Comparison of ENCODE assay signal across 23 mouse cellular contexts in the genomic region with DNA sequence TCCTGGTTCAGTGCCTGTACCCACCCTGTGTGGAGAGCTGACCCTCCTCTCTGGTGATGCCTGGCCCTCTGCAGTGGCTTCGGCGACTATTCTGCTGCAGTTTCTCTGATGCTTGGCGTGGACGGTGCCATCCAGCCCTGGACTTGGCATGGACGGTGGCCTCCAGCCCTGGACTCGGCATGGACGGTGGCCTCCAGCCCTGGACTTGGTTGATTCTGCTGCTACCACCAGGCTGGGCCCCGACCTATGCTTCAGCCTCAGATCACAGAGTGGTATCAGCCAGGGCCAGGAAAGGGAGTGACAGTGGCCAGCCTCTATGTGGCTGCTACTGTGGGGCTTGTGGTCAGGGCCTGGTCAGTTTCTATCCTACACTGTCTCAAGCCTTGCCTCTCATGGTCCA. TPM values are rescaled to one million over a fixed set of nuclear protein-coding genes. Genes with fewer than 3 reads are reported as not detected.
DNase-seq lines count a peak whose midpoint lies in the region; ATAC-seq lines count a peak whose summit lies in the region.
"Had no signal": no experiment of that assay in that cellular context is flagged by ENCODE, and none has a peak within 500 bp of the region (broad histone marks: within the 10 kb centered on the region; RNA-seq: fewer than 3 reads in every experiment).

No protein-coding gene starts in this region.

- peak overlapping the region; percentile 92; the same call in 1 of the 2 replicates for H3K27ac ChIP-seq in heart, embryonic 13.5 days (replicated peaks)
- peak overlapping the region; percentile 19; the same call in 1 of the 2 replicates for H3K27ac ChIP-seq in midbrain, embryonic 10.5 days (replicated peaks)
- no peak overlapping the region for H3K27ac ChIP-seq in midbrain, embryonic 11.5 days (ENCODE audit: low read depth, low read length)

- H3K27me3 ChIP-seq in heart, embryonic 13.5 days (replicated peaks) = no peaks in the 10 kb centered on the region
- H3K27me3 ChIP-seq in midbrain, embryonic 10.5 days (ENCODE audit: low read depth, poor library complexity, severe bottlenecking) = no peaks in the 10 kb centered on the region
- no peaks in the 10 kb centered on the region for H3K27me3 ChIP-seq in midbrain, embryonic 11.5 days (ENCODE audit: control insufficient read depth, insufficient read depth, low read length)

- no peak overlapping the region for H3K4me2 ChIP-seq in heart, embryonic 13.5 days
- H3K4me2 ChIP-seq in midbrain, embryonic 11.5 days = no peak overlapping the region
- H3K4me2 ChIP-seq: liver, embryonic 11.5 days had no signal

- peak; percentile 76 for DNase-seq in cerebellum, adult 11-12 months
- no peak for DNase-seq in heart, postnatal 14 days
- DNase-seq in midbrain, embryonic 10.5 days (ENCODE audit: low spot score) = no peak
- DNase-seq in midbrain, embryonic 11.5 days (ENCODE audit: low spot score, missing footprints) = no peak
- no peak for DNase-seq in right cerebral cortex, postnatal 25 days
- no peak for DNase-seq in left cerebral cortex, postnatal 10 days (ENCODE audit: extremely low spot score in 1 of 2, low spot score in 2 of 2)
- DNase-seq: kidney, adult 2 months; kidney, postnatal 36 days; lung, adult 2 months; midbrain, embryonic 14.5 days; retina, postnatal 1 day; thymus, postnatal 4 days had no signal

- no peak overlapping the region for H3K4me3 ChIP-seq in heart, embryonic 13.5 days
- no peak overlapping the region for H3K4me3 ChIP-seq in midbrain, embryonic 10.5 days
- H3K4me3 ChIP-seq in midbrain, embryonic 11.5 days (ENCODE audit: low read depth, low read length) = no peak overlapping the region
- H3K4me3 ChIP-seq: erythroblast, embryonic 14.5 days; hindbrain, embryonic 10.5 days; myocyte had no signal

- 79% methylated on average over 8 of the region's 8 CpGs for WGBS in heart, embryonic 13.5 days
- WGBS in midbrain, embryonic 10.5 days = 91% methylated on average over 8 of the region's 8 CpGs
- 95% methylated on average over 8 of the region's 8 CpGs for WGBS in midbrain, embryonic 11.5 days

- peaks cover 32% of the 10 kb centered on the region for H3K36me3 ChIP-seq in heart, embryonic 13.5 days
- peaks cover 41% of the 10 kb centered on the region for H3K36me3 ChIP-seq in midbrain, embryonic 10.5 days
- no peaks in the 10 kb centered on the region for H3K36me3 ChIP-seq in midbrain, embryonic 11.5 days (ENCODE audit: control insufficient read depth, insufficient read depth, low read length)

- H3K9ac ChIP-seq in heart, embryonic 13.5 days = peak overlapping the region; percentile 26
- no peak overlapping the region for H3K9ac ChIP-seq in midbrain, embryonic 11.5 days (ENCODE audit: low read length)

- no peaks in the 10 kb centered on the region for H3K9me3 ChIP-seq in heart, embryonic 13.5 days
- H3K9me3 ChIP-seq in midbrain, embryonic 10.5 days (replicated peaks) = no peaks in the 10 kb centered on the region
- H3K9me3 ChIP-seq in midbrain, embryonic 11.5 days (ENCODE audit: control insufficient read depth, low read length) = no peaks in the 10 kb centered on the region
- H3K9me3 ChIP-seq: hindbrain, embryonic 10.5 days had no signal

- peaks cover 77% of the 10 kb centered on the region for H3K4me1 ChIP-seq in heart, embryonic 13.5 days
- H3K4me1 ChIP-seq in midbrain, embryonic 10.5 days = peaks cover 4% of the 10 kb centered on the region; the same call in 1 of the 2 replicates
- no peaks in the 10 kb centered on the region for H3K4me1 ChIP-seq in midbrain, embryonic 11.5 days (ENCODE audit: control insufficient read depth, insufficient read depth, low read length)

- ATAC-seq in cerebellum, adult (ENCODE audit: insufficient number of reproducible peaks, low FRiP score, low TSS enrichment) = no peak
- ATAC-seq in heart, embryonic 13.5 days (ENCODE audit: extremely low read depth, insufficient number of reproducible peaks, low FRiP score, low TSS enrichment) = no peak
- no peak for ATAC-seq in midbrain, embryonic 11.5 days (ENCODE audit: low FRiP score)
- ATAC-seq: forebrain, embryonic 16.5 days had no signal

- intact Hi-C loops in heart, postnatal 14 days (cut with DNase I) = no loop called here
- intact Hi-C loops in left cerebral cortex, postnatal 10 days (cut with DNase I) = no loop called here

RNA-seq across cellular contexts. Expression of a gene that starts 30.1 kb away (rescaled TPM):
- 9.2 and 9.6 TPM in 2 replicates for polyA plus RNA-seq in heart, embryonic 13.5 days (2015; fragmentation: Nextera tagmentation; extraction: Ambion mirVana)
- 10 to 100 TPM; 19.9 to 20.6 TPM for total RNA-seq in heart, postnatal 14 days (2021)
- 7.0 and 7.7 TPM in 2 replicates for polyA plus RNA-seq in midbrain, embryonic 10.5 days (2016; fragmentation: Nextera tagmentation; extraction: Ambion mirVana)
- 7.4 and 9.5 TPM in 2 replicates for polyA plus RNA-seq in midbrain, embryonic 11.5 days (2014; fragmentation: Nextera tagmentation; extraction: Ambion mirVana)
- total RNA-seq in left cerebral cortex, postnatal 10 days (2021) = 10 to 100 TPM; 32.9 to 35.7 TPM
- total RNA-seq: MEL had no signal
- polyA plus RNA-seq: erythroblast, embryonic 14.5 days had no signal

RNA-seq across cellular contexts. Expression of a gene that starts 47.5 kb away (rescaled TPM):
- polyA plus RNA-seq in heart, embryonic 13.5 days (2015; fragmentation: Nextera tagmentation; extraction: Ambion mirVana) = not detected in 2 replicates
- not detected for total RNA-seq in heart, postnatal 14 days (2021)
- polyA plus RNA-seq in midbrain, embryonic 10.5 days (2016; fragmentation: Nextera tagmentation; extraction: Ambion mirVana) = 26.3 and 30.9 TPM in 2 replicates
- polyA plus RNA-seq in midbrain, embryonic 11.5 days (2014; fragmentation: Nextera tagmentation; extraction: Ambion mirVana) = 8.6 and 12.6 TPM in 2 replicates
- not detected for total RNA-seq in left cerebral cortex, postnatal 10 days (2021)
- total RNA-seq: gastrocnemius, adult 18-20 months; layer of hippocampus, postnatal 10 days; MEL; neutrophil, adult 5-6 weeks had no signal
- polyA plus RNA-seq: erythroblast, embryonic 14.5 days; forebrain, embryonic 16.5 days; kidney, adult 2 months; liver, embryonic 11.5 days; lung, adult 2 months had no signal

RNA-seq across cellular contexts. Expression of a gene that starts 53.1 kb away (rescaled TPM):
- polyA plus RNA-seq in heart, embryonic 13.5 days (2015; fragmentation: Nextera tagmentation; extraction: Ambion mirVana) = 16.8 and 19.7 TPM in 2 replicates
- total RNA-seq in heart, postnatal 14 days (2021) = 10 to 100 TPM; 25.9 to 27.2 TPM
- 26.8 and 27.6 TPM in 2 replicates for polyA plus RNA-seq in midbrain, embryonic 10.5 days (2016; fragmentation: Nextera tagmentation; extraction: Ambion mirVana)
- polyA plus RNA-seq in midbrain, embryonic 11.5 days (2014; fragmentation: Nextera tagmentation; extraction: Ambion mirVana) = 18.1 and 19.8 TPM in 2 replicates
- total RNA-seq in left cerebral cortex, postnatal 10 days (2021) = 10 to 100 TPM; 31.7 to 32.3 TPM
